Mouse (Mus musculus): Measurements from ENCODE around the gene Cwc15. TPM values are rescaled to one million over a fixed set of nuclear protein-coding genes. Genes with fewer than 3 reads are reported as not detected.

Cwc15 gene
- polyA plus RNA-seq, 1 experiment from 2014 or later, result 138 TPM

GRCm38 (mm10) chr9:14521695-14522094 lies 21.3 kb downstream of the Cwc15 start:
- no peak for ATAC-seq (ENCODE audit: low FRiP score, low read depth)
- no peak overlapping the region for H3K9ac ChIP-seq
- WGBS, result 68% methylated on average over 2 of the region's 2 CpGs

GRCm38 (mm10) chr9:14523408-14524043 lies 23.1 kb downstream of the Cwc15 start:
- Histone ChIP-seq H3K4me3 (no peak overlapping the region), H3K27me3 (no peaks in the 10 kb centered on the region), H3K9ac (no peak overlapping the region), H3K4me2 (no peak overlapping the region), H3K9me3 (no peaks in the 10 kb centered on the region), H3K27ac (replicated peaks) (no peak overlapping the region), H3K4me1 (replicated peaks) (no peaks in the 10 kb centered on the region), H3K36me3 (no peaks in the 10 kb centered on the region)
- ATAC-seq (ENCODE audit: low FRiP score, low read depth), result peak; percentile 86
- WGBS, result 8% methylated on average over 4 of the region's 4 CpGs

More at GRCm38 (mm10) chr9:14521695-14522094, 21.3 kb downstream of the Cwc15 start:
- H3K27ac ChIP-seq (replicated peaks), result no peak overlapping the region
- H3K36me3 ChIP-seq, result no peaks in the 10 kb centered on the region
- no peaks in the 10 kb centered on the region for H3K27me3 ChIP-seq
- H3K4me1 ChIP-seq (replicated peaks), result no peaks in the 10 kb centered on the region
- no peak overlapping the region for H3K4me3 ChIP-seq
- H3K4me2 ChIP-seq, result no peak overlapping the region
- no peaks in the 10 kb centered on the region for H3K9me3 ChIP-seq

GRCm38 (mm10) chr9:14530004-14530403 lies 29.6 kb downstream of the Cwc15 start:
- Histone ChIP-seq H3K27ac (replicated peaks) (no peak overlapping the region), H3K36me3 (no peaks in the 10 kb centered on the region), H3K9ac (no peak overlapping the region), H3K4me1 (replicated peaks) (0 out of 2 replicates have a peak, but pooled peaks cover 3% of the 10 kb centered on the region), H3K27me3 (no peaks in the 10 kb centered on the region), H3K4me3 (no peak overlapping the region), H3K9me3 (no peaks in the 10 kb centered on the region), H3K4me2 (no peak overlapping the region)
- 83% methylated on average over 5 of the region's 5 CpGs for WGBS
- ATAC-seq (ENCODE audit: low FRiP score, low read depth), result no peak

- ATAC-seq (ENCODE audit: low FRiP score, low read depth), result peak; percentile 74; the same call in 1 of the 2 replicates
- Histone ChIP-seq H3K4me2 (no peak overlapping the region), H3K27ac (replicated peaks) (no peak overlapping the region), H3K36me3 (no peaks in the 10 kb centered on the region), H3K27me3 (no peaks in the 10 kb centered on the region), H3K4me1 (replicated peaks) (0 out of 2 replicates have a peak, but pooled peaks cover 3% of the 10 kb centered on the region), H3K9me3 (no peaks in the 10 kb centered on the region), H3K9ac (no peak overlapping the region), H3K4me3 (no peak overlapping the region)
- 14% methylated on average over 3 of the region's 3 CpGs for WGBS
Measured at GRCm38 (mm10) chr9:14532283-14532682, 31.9 kb downstream of the Cwc15 start.

- H3K27me3 ChIP-seq, result no peaks in the 10 kb centered on the region
- 96% methylated on average over 2 of the region's 2 CpGs for WGBS
- no peak overlapping the region for H3K27ac ChIP-seq (replicated peaks)
- no peak overlapping the region for H3K9ac ChIP-seq
- 0 out of 2 replicates have a peak, but pooled peaks cover 3% of the 10 kb centered on the region for H3K4me1 ChIP-seq (replicated peaks)
- no peak overlapping the region for H3K4me2 ChIP-seq
- no peaks in the 10 kb centered on the region for H3K36me3 ChIP-seq
- ATAC-seq (ENCODE audit: low FRiP score, low read depth), result no peak
- H3K4me3 ChIP-seq, result no peak overlapping the region
- no peaks in the 10 kb centered on the region for H3K9me3 ChIP-seq
Measured at GRCm38 (mm10) chr9:14533659-14534058, 33.2 kb downstream of the Cwc15 start.

- Histone ChIP-seq H3K9me3 (no peaks in the 10 kb centered on the region), H3K27ac (replicated peaks) (no peak overlapping the region), H3K4me1 (replicated peaks) (0 out of 2 replicates have a peak, but pooled peaks cover 3% of the 10 kb centered on the region), H3K4me3 (no peak overlapping the region), H3K4me2 (no peak overlapping the region), H3K36me3 (no peaks in the 10 kb centered on the region), H3K9ac (no peak overlapping the region), H3K27me3 (no peaks in the 10 kb centered on the region)
- ATAC-seq (ENCODE audit: low FRiP score, low read depth), result peak; percentile 69
- WGBS, result 78% methylated on average over 9 of the region's 9 CpGs
Measured at GRCm38 (mm10) chr9:14534833-14535456, 34.5 kb downstream of the Cwc15 start.

- 58% methylated on average over 9 of the region's 9 CpGs for WGBS
- no peak overlapping the region for H3K27ac ChIP-seq (replicated peaks)
- H3K36me3 ChIP-seq, result peaks cover 25% of the 10 kb centered on the region
- ATAC-seq (ENCODE audit: low FRiP score, low read depth), result no peak
- no peak overlapping the region for H3K4me3 ChIP-seq
- no peak overlapping the region for H3K9ac ChIP-seq
- H3K4me1 ChIP-seq (replicated peaks), result no peaks in the 10 kb centered on the region
- no peaks in the 10 kb centered on the region for H3K27me3 ChIP-seq
- H3K4me2 ChIP-seq, result no peak overlapping the region
- no peaks in the 10 kb centered on the region for H3K9me3 ChIP-seq
Measured at GRCm38 (mm10) chr9:14544034-14544757, 43.8 kb downstream of the Cwc15 start.

- no peak overlapping the region for H3K4me2 ChIP-seq
- H3K27me3 ChIP-seq, result no peaks in the 10 kb centered on the region
- H3K4me1 ChIP-seq (replicated peaks), result no peaks in the 10 kb centered on the region
- no peak overlapping the region for H3K9ac ChIP-seq
- H3K4me3 ChIP-seq, result no peak overlapping the region
- no peak overlapping the region for H3K27ac ChIP-seq (replicated peaks)
- H3K9me3 ChIP-seq, result no peaks in the 10 kb centered on the region
- peak; percentile 48; the same call in 1 of the 2 replicates for ATAC-seq (ENCODE audit: low FRiP score, low read depth)
- WGBS, result 80% methylated on average over 12 of the region's 12 CpGs
- H3K36me3 ChIP-seq, result peaks cover 42% of the 10 kb centered on the region
Measured at GRCm38 (mm10) chr9:14547584-14548365, 47.4 kb downstream of the Cwc15 start.

- whole genome bisulfite sequencing, result 86% methylated on average over 11 of the region's 11 CpGs
- no peaks in the 10 kb centered on the region for H3K27me3 ChIP-seq
- H3K36me3 ChIP-seq, result peaks cover 42% of the 10 kb centered on the region
Measured at GRCm38 (mm10) chr9:14548366-14548761, 47.9 kb downstream of the Cwc15 start.

GRCm38 (mm10) chr9:14558332-14558731 lies 57.9 kb downstream of the Cwc15 start:
- Histone ChIP-seq H3K36me3 (peaks cover 19% of the 10 kb centered on the region), H3K4me1 (replicated peaks) (no peaks in the 10 kb centered on the region), H3K27ac (replicated peaks) (no peak overlapping the region), H3K4me3 (no peak overlapping the region), H3K9ac (no peak overlapping the region), H3K27me3 (no peaks in the 10 kb centered on the region), H3K9me3 (no peaks in the 10 kb centered on the region), H3K4me2 (no peak overlapping the region)
- ATAC-seq (ENCODE audit: low FRiP score, low read depth), result no peak
- WGBS, result 94% methylated on average over 10 of the region's 10 CpGs

More at GRCm38 (mm10) chr9:14548366-14548761, 47.9 kb downstream of the Cwc15 start:
- Histone ChIP-seq H3K9ac (no peak overlapping the region), H3K4me1 (replicated peaks) (no peaks in the 10 kb centered on the region), H3K4me2 (no peak overlapping the region), H3K27ac (replicated peaks) (no peak overlapping the region), H3K4me3 (no peak overlapping the region), H3K9me3 (no peaks in the 10 kb centered on the region)
- no peak for ATAC-seq (ENCODE audit: low FRiP score, low read depth)

GRCm38 (mm10) chr9:14559430-14559829 lies 59.0 kb downstream of the Cwc15 start:
- 78% methylated on average over 10 of the region's 10 CpGs for WGBS
- Histone ChIP-seq H3K27ac (replicated peaks) (no peak overlapping the region), H3K4me2 (no peak overlapping the region), H3K36me3 (peaks cover 14% of the 10 kb centered on the region), H3K9me3 (no peaks in the 10 kb centered on the region), H3K27me3 (no peaks in the 10 kb centered on the region), H3K4me3 (no peak overlapping the region), H3K9ac (no peak overlapping the region), H3K4me1 (replicated peaks) (no peaks in the 10 kb centered on the region)
- ATAC-seq (ENCODE audit: low FRiP score, low read depth), result no peak
